Mouse (Mus musculus) neural tube, embryonic 14.5 days (tissue): ENCODE measurements at regions not wholly inside any gene's neighbourhood (a gene's known extent, or its start where the extent isn't known, plus 50 kb on each side); places are given as distances from the start of the nearest gene placed in this dataset.
"Not testable (repeated sequence)": the region's sequence is repeated elsewhere in the genome, so short reads cannot be mapped to it uniquely, and the experiment has no call there.

ENCODE experiments used
- ATAC-seq: fragments of 200-750 bp; cut with Nextera tagmentation; 2 replicates; pipeline ENCODE4 v1.8.0; 2017; ENCODE audit warnings: low read depth, mild to moderate bottlenecking, moderate TSS enrichment, moderate library complexity
- H3K27ac ChIP-seq: fragments of 300-500 bp; sonication (generic); 2 replicates; pipeline ENCODE4 v1.5.1; 2014; ENCODE audit warnings: low read depth, mild to moderate bottlenecking, control low read depth, low read length, moderate library complexity, mixed read lengths
- H3K27me3 ChIP-seq: fragments of 300-500 bp; sonication (generic); 2 replicates; pipeline ENCODE4 v1.6.1; 2014; ENCODE audit warnings: low read length; ENCODE audit not compliant: control insufficient read depth, insufficient read depth
- H3K36me3 ChIP-seq: fragments of 300-500 bp; sonication (generic); 2 replicates; pipeline ENCODE4 v1.6.1; 2014; ENCODE audit warnings: low read length, mixed read lengths; ENCODE audit not compliant: control insufficient read depth, insufficient read depth
- H3K4me1 ChIP-seq: fragments of 300-500 bp; sonication (generic); 2 replicates; pipeline ENCODE4 v1.6.1; 2014; ENCODE audit warnings: low read length; ENCODE audit not compliant: control insufficient read depth, insufficient read depth
- H3K4me2 ChIP-seq: fragments of 300-500 bp; sonication (generic); 2 replicates; pipeline ENCODE4 v1.6.1; 2014; ENCODE audit warnings: mild to moderate bottlenecking, low read depth, low read length, control low read depth
- H3K4me3 ChIP-seq: fragments of 300-500 bp; sonication (generic); 2 replicates; pipeline ENCODE4 v1.5.1; 2014; ENCODE audit warnings: low read depth, low read length, control low read depth, mixed read lengths
- H3K9ac ChIP-seq: fragments of 300-500 bp; sonication (generic); replicated peaks from 2 replicates; pipeline ENCODE4 v1.6.1; 2014; ENCODE audit warnings: low read depth, mild to moderate bottlenecking, control low read depth, low read length, mixed read lengths
- H3K9me3 ChIP-seq: fragments of 300-500 bp; sonication (generic); 2 replicates; pipeline ENCODE4 v1.6.1; 2016; ENCODE audit warnings: low read length; ENCODE audit not compliant: control insufficient read depth
- WGBS: fragments of 180-500 bp; shearing (Covaris S2); extraction: QIAGEN DNeasy Blood & Tissue Kit; methylation state at CpG from one replicate; pipeline ENCODE4 v1.1.7; 2014; 5-methylcytosine and 5-hydroxymethylcytosine counted together

- not testable (repeated sequence) for H3K9ac ChIP-seq, H3K4me1 ChIP-seq, H3K4me3 ChIP-seq, H3K9me3 ChIP-seq, H3K36me3 ChIP-seq, H3K27ac ChIP-seq, H3K4me2 ChIP-seq, ATAC-seq, H3K27me3 ChIP-seq
Measured at GRCm38 (mm10) chr14:53460790-53461189, 793.1 kb downstream of the Dad1 start.

GRCm38 (mm10) chr14:53454001-53454400 lies 799.9 kb downstream of the Dad1 start:
- Histone ChIP-seq H3K4me1 (no peaks in the 10 kb centered on the region), H3K9ac (no peak overlapping the region), H3K36me3 (no peaks in the 10 kb centered on the region), H3K4me2 (no peak overlapping the region), H3K27ac (no peak overlapping the region), H3K4me3 (no peak overlapping the region), H3K27me3 (no peaks in the 10 kb centered on the region), H3K9me3 (no peaks in the 10 kb centered on the region)
- WGBS, result 91% methylated on average over 1 of the region's 1 CpGs
- no peak for ATAC-seq

GRCm38 (mm10) chr14:53439643-53440042 lies 814.3 kb downstream of the Dad1 start:
- not testable (repeated sequence) for H3K4me1 ChIP-seq, H3K27me3 ChIP-seq, H3K4me2 ChIP-seq, ATAC-seq, H3K36me3 ChIP-seq, H3K4me3 ChIP-seq, H3K27ac ChIP-seq, H3K9me3 ChIP-seq, H3K9ac ChIP-seq

- 90% methylated on average over 2 of the region's 3 CpGs for WGBS
- not testable (repeated sequence) for H3K27ac ChIP-seq, H3K9me3 ChIP-seq, H3K27me3 ChIP-seq, H3K36me3 ChIP-seq, H3K4me1 ChIP-seq, H3K4me3 ChIP-seq, H3K9ac ChIP-seq, ATAC-seq, H3K4me2 ChIP-seq
Measured at GRCm38 (mm10) chr14:53430130-53430529, 823.8 kb downstream of the Dad1 start.

GRCm38 (mm10) chr14:53428447-53428846 lies 825.5 kb downstream of the Dad1 start:
- not testable (repeated sequence) for H3K4me1 ChIP-seq, H3K9ac ChIP-seq, H3K4me3 ChIP-seq, H3K27ac ChIP-seq, H3K36me3 ChIP-seq, ATAC-seq, H3K9me3 ChIP-seq, H3K4me2 ChIP-seq, H3K27me3 ChIP-seq
- WGBS, result 67% methylated on average over 1 of the region's 1 CpGs

GRCm38 (mm10) chr14:53427636-53428035 lies 826.3 kb downstream of the Dad1 start:
- not testable (repeated sequence) for H3K4me3 ChIP-seq, H3K9ac ChIP-seq, H3K27me3 ChIP-seq, H3K27ac ChIP-seq, H3K4me1 ChIP-seq, H3K9me3 ChIP-seq, ATAC-seq, H3K4me2 ChIP-seq, H3K36me3 ChIP-seq
- WGBS, result 87% methylated on average over 10 of the region's 10 CpGs

GRCm38 (mm10) chr14:53416955-53417354 lies 836.9 kb downstream of the Dad1 start:
- H3K4me2 ChIP-seq, H3K27ac ChIP-seq, H3K4me1 ChIP-seq, H3K9me3 ChIP-seq, ATAC-seq, H3K36me3 ChIP-seq, H3K27me3 ChIP-seq, H3K4me3 ChIP-seq, H3K9ac ChIP-seq: not testable (repeated sequence)
- WGBS, result 60% methylated on average over 1 of the region's 2 CpGs

GRCm38 (mm10) chr14:53407500-53408227 lies 846.2 kb downstream of the Dad1 start:
- not testable (repeated sequence) for H3K27ac ChIP-seq, H3K27me3 ChIP-seq, H3K36me3 ChIP-seq, H3K9me3 ChIP-seq, H3K9ac ChIP-seq, ATAC-seq, H3K4me3 ChIP-seq, H3K4me2 ChIP-seq, H3K4me1 ChIP-seq
- WGBS, result 95% methylated on average over 2 of the region's 5 CpGs

DNA sequence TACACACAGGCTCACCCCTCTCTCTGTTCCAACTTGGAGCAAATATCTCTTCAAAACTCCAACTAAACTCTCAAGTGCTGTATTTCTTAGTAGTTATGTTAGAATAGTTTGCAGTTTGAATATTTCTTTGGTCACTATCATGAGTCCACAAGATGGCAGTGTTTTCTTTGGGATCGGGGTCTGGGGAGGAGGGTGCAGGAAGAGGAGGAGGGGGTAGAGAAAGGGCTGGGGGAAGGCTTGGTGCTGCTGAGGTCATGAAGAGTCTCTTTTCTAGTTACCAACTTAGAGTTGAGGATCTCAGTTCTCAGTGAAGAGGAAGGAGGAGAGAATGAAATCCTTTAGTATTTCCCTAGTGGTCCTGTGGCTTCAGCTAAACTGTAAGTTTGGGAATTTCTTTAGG lies 863.6 kb downstream of the Dad1 start:
- ATAC-seq, H3K4me2 ChIP-seq, H3K9me3 ChIP-seq, H3K4me3 ChIP-seq, H3K27ac ChIP-seq, H3K36me3 ChIP-seq, H3K27me3 ChIP-seq, H3K4me1 ChIP-seq, H3K9ac ChIP-seq: not testable (repeated sequence)
- no CpG with 5 or more reads among the region's 1 CpGs for WGBS
